Mouse (Mus musculus) regulatory T cell (primary cell): Measurements from ENCODE around the gene Gm20870.
"Not testable (repeated sequence)": the region's sequence is repeated elsewhere in the genome, so short reads cannot be mapped to it uniquely, and the experiment has no call there.

Experiments used
- in situ Hi-C: fragments of 300-600 bp; cut with MboI, MseI; formaldehyde crosslinking; loops from one replicate; pipeline ENCODE4 v1.15.1; 2025; ENCODE audit warnings: high pct_unique_total_duplicates

Gm20870 gene

GRCm38 (mm10) chrY:71691743-71692142 lies at the start of gene Gm20870:
Gene Gm20870, plus strand, starts transcription at chrY:71692043.
- in situ Hi-C loops, result not testable (repeated sequence)
